Mouse (Mus musculus) cortical plate, adult 2 months (tissue): ENCODE results near the gene Dnaja2. TPM values are rescaled to one million over a fixed set of nuclear protein-coding genes. Genes with fewer than 3 reads are reported as not detected.

ENCODE experiments used
- H3K27ac ChIP-seq: fragments of 200-500 bp; 2 replicates; pipeline ENCODE4 v1.5.1; 2012; ENCODE audit warnings: low read length, control low read depth, inconsistent platforms; ENCODE audit not compliant: insufficient read depth
- H3K4me1 ChIP-seq: fragments of 200-500 bp; 2 replicates; pipeline ENCODE4 v1.6.1; 2011; ENCODE audit warnings: low read length; ENCODE audit not compliant: control insufficient read depth, insufficient read depth
- H3K4me3 ChIP-seq: fragments of 200-500 bp; 2 replicates; pipeline ENCODE4 v1.5.1; 2011; ENCODE audit warnings: mild to moderate bottlenecking, low read length, control low read depth; ENCODE audit not compliant: insufficient read depth
- CTCF ChIP-seq: fragments of 200-500 bp; IDR thresholded peaks from 2 replicates; pipeline ENCODE4 v1.5.1; 2011; ENCODE audit warnings: mild to moderate bottlenecking, control low read depth, low read length; ENCODE audit not compliant: insufficient read depth; ENCODE audit errors: extremely low read depth
- POLR2A ChIP-seq: fragments of 200-500 bp; IDR thresholded peaks from 2 replicates; pipeline ENCODE4 v1.6.1; 2011; ENCODE audit warnings: mild to moderate bottlenecking, low read length, control low read depth; ENCODE audit not compliant: insufficient read depth; ENCODE audit errors: extremely low read depth
- polyA plus RNA-seq: library from polyadenylated mRNA; depleted of rRNA; stranded (reverse); fragments of >200 nt; gene quantifications from 2 replicates; pipeline ENCODE4 v1.2.3, GENCODE M21; 2012

Dnaja2 gene
- polyA plus RNA-seq, 1 experiment: 95.2 TPM

GRCm38 (mm10) chr8:85590258-85590657 lies 35.1 kb upstream of the Dnaja2 start:
- Histone ChIP-seq H3K4me3 (no peak overlapping the region), H3K27ac (no peak overlapping the region), H3K4me1 (no peaks in the 10 kb centered on the region)
- TF ChIP-seq POLR2A (no peak), CTCF (no peak)

- Histone ChIP-seq H3K27ac (no peak overlapping the region), H3K4me3 (no peak overlapping the region), H3K4me1 (no peaks in the 10 kb centered on the region)
- TF ChIP-seq CTCF (no peak), POLR2A (no peak)
Measured at GRCm38 (mm10) chr8:85588596-85588995, 33.5 kb upstream of the Dnaja2 start.

GRCm38 (mm10) chr8:85577666-85578065 lies 22.5 kb upstream of the Dnaja2 start:
- Histone ChIP-seq H3K4me1 (no peaks in the 10 kb centered on the region), H3K27ac (no peak overlapping the region), H3K4me3 (no peak overlapping the region)
- TF ChIP-seq POLR2A: no peak
- no peak for TF ChIP-seq CTCF

GRCm38 (mm10) chr8:85573972-85574496 lies 18.9 kb upstream of the Dnaja2 start:
- TF ChIP-seq POLR2A (no peak), CTCF (no peak)
- Histone ChIP-seq H3K4me3 (no peak overlapping the region), H3K27ac (no peak overlapping the region), H3K4me1 (no peaks in the 10 kb centered on the region)

GRCm38 (mm10) chr8:85570466-85570865 lies 15.3 kb upstream of the Dnaja2 start:
- TF ChIP-seq POLR2A (no peak), CTCF (no peak)
- H3K4me3 ChIP-seq: no peak overlapping the region

GRCm38 (mm10) chr8:85567801-85568200 lies 12.7 kb upstream of the Dnaja2 start:
- Histone ChIP-seq H3K4me3 (no peak overlapping the region), H3K27ac (no peak overlapping the region), H3K4me1 (no peaks in the 10 kb centered on the region)
- no peak for TF ChIP-seq CTCF
- TF ChIP-seq POLR2A: no peak

More at GRCm38 (mm10) chr8:85570466-85570865, 15.3 kb upstream of the Dnaja2 start:
- Histone ChIP-seq H3K27ac (no peak overlapping the region), H3K4me1 (no peaks in the 10 kb centered on the region)

- Histone ChIP-seq H3K4me1 (no peaks in the 10 kb centered on the region), H3K4me3 (no peak overlapping the region), H3K27ac (no peak overlapping the region)
- TF ChIP-seq POLR2A (no peak), CTCF (no peak)
Measured at GRCm38 (mm10) chr8:85565186-85565585, 10.0 kb upstream of the Dnaja2 start.

GRCm38 (mm10) chr8:85563336-85563735 lies 8.2 kb upstream of the Dnaja2 start:
- no peak overlapping the region for H3K4me3 ChIP-seq
- no peaks in the 10 kb centered on the region for H3K4me1 ChIP-seq
- no peak overlapping the region for H3K27ac ChIP-seq
- no peak for TF ChIP-seq POLR2A
- no peak for TF ChIP-seq CTCF

- Histone ChIP-seq H3K4me1 (no peaks in the 10 kb centered on the region), H3K4me3 (no peak overlapping the region), H3K27ac (no peak overlapping the region)
- TF ChIP-seq POLR2A (no peak), CTCF (no peak)
Measured at GRCm38 (mm10) chr8:85559966-85560365, 4.8 kb upstream of the Dnaja2 start.

- H3K4me3 ChIP-seq: no peak overlapping the region
- TF ChIP-seq CTCF (no peak), POLR2A (no peak)
- H3K4me1 ChIP-seq: no peaks in the 10 kb centered on the region
- H3K27ac ChIP-seq: no peak overlapping the region
Measured at GRCm38 (mm10) chr8:85559201-85559600, 4.1 kb upstream of the Dnaja2 start.

GRCm38 (mm10) chr8:85557601-85557986 lies 2.5 kb upstream of the Dnaja2 start:
- Histone ChIP-seq H3K4me3 (no peak overlapping the region), H3K27ac (no peak overlapping the region), H3K4me1 (no peaks in the 10 kb centered on the region; the same call in 1 of the 2 replicates)
- no peak for TF ChIP-seq CTCF
- no peak for TF ChIP-seq POLR2A
